Mouse (Mus musculus): Measurements from ENCODE around the gene Gm12790. TPM values are rescaled to one million over a fixed set of nuclear protein-coding genes. Genes with fewer than 3 reads are reported as not detected.
"Not testable (repeated sequence)": the region's sequence is repeated elsewhere in the genome, so short reads cannot be mapped to it uniquely, and the experiment has no call there.

Gene Gm12790
- not detected in 2 replicates for polyA plus RNA-seq (2012; rRNA removed)

DNA sequence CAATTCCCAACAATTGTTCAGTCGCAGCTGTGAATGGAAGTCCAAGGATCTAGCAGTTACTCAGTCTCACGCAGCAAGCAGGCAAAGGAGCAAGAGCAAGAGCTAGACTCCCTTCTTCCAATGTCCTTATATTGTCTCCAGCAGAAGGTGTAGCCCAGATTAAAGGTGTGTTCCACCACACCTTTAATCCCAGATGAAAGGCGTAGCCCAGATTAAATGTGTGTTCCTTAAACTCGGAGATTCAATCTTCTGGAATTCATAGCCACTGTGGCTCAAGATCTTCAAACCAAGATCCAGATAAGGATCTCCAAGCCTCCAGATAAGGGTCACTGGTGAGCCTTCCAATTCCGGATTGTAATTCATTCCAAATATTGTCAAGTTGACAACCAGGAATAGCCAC, at the start of gene Gm12790:
Gm12790 (minus strand) TSS at position 101 of the 400 bp plus-strand sequence.
- DNase-seq (ENCODE audit: extremely low spot score in 1 of 2, low spot score in 1 of 2) = not testable (repeated sequence)

DNA sequence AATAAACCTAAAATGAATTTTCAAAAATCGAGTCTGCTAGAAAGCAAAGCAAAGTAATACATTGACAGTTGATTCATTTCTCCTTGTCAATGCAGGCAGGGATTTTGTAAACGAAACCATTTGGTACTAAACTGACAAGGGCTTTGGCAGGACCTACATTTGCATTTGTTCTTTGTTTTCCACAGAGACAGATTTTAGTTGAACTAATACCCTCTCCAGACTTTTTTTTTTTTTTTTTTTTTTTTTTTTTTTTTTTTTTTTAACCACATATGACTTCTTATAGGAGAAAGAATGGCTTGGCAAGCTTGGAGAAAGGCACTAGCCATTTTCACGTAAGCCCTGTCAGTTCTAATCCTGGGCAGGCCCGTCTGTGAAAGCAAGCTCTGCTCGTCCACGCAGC, 45.8 kb upstream of the Gm12790 start:
- DNase-seq (ENCODE audit: extremely low spot score in 1 of 2, low spot score in 1 of 2) = no peak

- DNase-seq (ENCODE audit: extremely low spot score in 1 of 2, low spot score in 1 of 2) = peak; percentile 1 to 88
These were observed 17.5 kb upstream of the Gm12790 start for GRCm38 (mm10) chr4:101998267-101998922.

DNA sequence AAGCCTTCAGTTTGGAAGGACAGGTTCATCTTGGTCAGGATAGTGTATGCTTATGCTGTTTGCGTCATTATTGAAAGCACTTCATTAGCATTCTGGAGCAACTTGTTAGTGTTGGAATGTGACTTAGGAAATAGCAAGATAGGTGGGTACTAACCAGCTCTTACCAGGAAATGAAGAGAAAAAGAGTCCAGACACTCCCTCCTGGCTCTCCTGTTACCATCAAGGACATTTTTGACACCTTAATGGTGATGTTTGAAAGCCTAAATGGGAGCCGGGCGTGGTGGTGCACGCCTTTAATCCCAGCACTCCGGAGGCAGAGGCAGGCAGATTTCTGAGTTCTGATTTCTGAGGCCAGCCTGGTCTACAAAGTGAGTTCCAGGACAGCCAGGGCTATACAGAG, 16.6 kb upstream of the Gm12790 start:
- DNase-seq (ENCODE audit: extremely low spot score in 1 of 2, low spot score in 1 of 2) = no peak

- not testable (repeated sequence) for DNase-seq (ENCODE audit: extremely low spot score in 1 of 2, low spot score in 1 of 2)
These were observed 5.5 kb upstream of the Gm12790 start, which contains the start of gene Gm12789 for GRCm38 (mm10) chr4:101986326-101986725. Gm12789 (plus strand) TSS chr4:101986626.

DNA sequence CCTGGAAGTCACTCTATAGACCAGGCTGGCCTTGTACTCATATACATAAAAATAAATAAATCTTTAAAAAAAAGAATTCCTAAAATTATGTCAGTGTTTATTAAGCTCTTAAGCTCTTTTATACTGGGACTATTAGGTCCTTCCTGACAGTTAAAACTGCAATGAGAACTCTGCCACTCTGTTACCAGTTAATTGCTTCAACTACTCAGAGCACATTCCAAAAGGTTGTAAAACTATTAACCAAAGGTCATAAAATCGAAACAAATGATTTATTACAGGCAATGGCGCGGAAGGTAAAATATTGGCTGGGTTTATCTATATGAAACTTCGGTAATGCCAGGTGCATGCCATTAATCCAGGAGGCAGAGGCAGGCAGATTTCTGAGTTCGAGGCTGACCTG, 4.8 kb upstream of the Gm12790 start:
- DNase-seq (ENCODE audit: extremely low spot score in 1 of 2, low spot score in 1 of 2) = no peak

DNA sequence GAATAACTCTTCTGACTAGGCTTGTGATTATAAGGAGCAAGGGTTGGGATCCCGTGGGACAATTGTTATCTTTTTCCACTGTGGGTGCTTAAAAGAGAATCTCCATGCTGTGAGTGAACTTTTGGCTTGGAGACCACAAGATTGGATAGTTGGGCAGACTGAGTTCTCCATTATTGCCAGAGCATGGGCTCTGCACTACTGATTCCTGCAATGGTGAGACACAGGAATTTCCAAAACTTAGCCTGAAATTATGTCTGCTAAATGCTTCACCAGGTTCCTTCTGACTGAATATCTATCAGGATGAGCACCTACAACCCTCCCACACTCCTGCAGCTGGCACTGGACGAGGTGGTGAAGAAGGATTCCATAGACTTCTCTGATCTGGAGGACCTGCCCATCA, 40.7 kb downstream of the Gm12790 start, which contains the start of gene Gm12794:
Gm12794 (plus strand) TSS at position 301 of the 400 bp plus-strand sequence.
- not testable (repeated sequence) for DNase-seq (ENCODE audit: extremely low spot score in 1 of 2, low spot score in 1 of 2)

Other genes with a start within 250 kb of the Gm12790 start
- gene B020004J07Rik, start 137.0 kb downstream of the Gm12790 start, polyA plus RNA-seq (2012; rRNA removed) = not detected in 2 replicates
- gene C130073F10Rik, start 87.3 kb downstream of the Gm12790 start, polyA plus RNA-seq (2012; rRNA removed) = not detected in 2 replicates
- gene Gm12800, start 71.9 kb downstream of the Gm12790 start, polyA plus RNA-seq (2012; rRNA removed) = not detected in 2 replicates
- not detected in 2 replicates for gene Gm12794, start 40.6 kb downstream of the Gm12790 start, polyA plus RNA-seq (2012; rRNA removed)
- gene Gm12789, start 5.6 kb upstream of the Gm12790 start, polyA plus RNA-seq (2012; rRNA removed) = not detected in 2 replicates
- gene Pde4b, start 106.5 kb upstream of the Gm12790 start, polyA plus RNA-seq (2012; rRNA removed) = 66.7 and 82.2 TPM in 2 replicates